Mouse (Mus musculus): Measurements from ENCODE around the gene Cdkn2b. TPM values are rescaled to one million over a fixed set of nuclear protein-coding genes. Genes with fewer than 3 reads are reported as not detected.

Cdkn2b gene
- polyA plus RNA-seq, 1 experiment from 2014 or later = 0.20 TPM

DNA sequence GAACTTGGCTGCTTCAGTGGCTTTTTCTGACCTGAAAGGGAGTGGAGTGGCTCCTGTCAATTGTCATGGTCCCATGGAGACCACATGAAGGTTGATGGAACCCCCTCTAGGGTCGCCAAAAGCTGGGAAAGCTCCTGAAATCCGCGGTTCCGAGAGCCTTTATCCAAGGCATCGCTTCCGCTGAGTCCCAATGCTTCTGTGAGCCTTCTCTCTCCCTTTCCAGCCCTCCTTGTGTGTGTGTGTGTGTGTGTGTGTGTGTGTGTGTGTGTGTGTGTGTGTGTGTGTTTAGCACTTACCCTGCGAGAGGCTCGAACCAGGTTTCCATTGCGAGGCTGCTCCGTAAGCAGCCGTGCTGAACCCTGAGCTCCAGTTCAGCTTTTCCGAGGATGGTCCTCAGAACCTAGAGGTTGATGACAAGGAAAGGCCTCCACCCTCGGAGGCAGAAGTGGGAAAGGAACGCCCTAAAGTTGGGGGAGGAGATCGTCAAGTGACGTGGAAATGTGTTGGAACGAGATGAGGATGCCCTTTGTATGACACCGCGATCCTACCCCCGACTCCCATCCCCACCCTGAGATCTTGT, 37.8 kb downstream of the Cdkn2b start:
- H3K9me3 ChIP-seq (replicated peaks; ENCODE audit: control insufficient read depth, low read length) = no peaks in the 10 kb centered on the region
- ATAC-seq (no peak), DNase-seq (ENCODE audit: low spot score) (no peak)

DNA sequence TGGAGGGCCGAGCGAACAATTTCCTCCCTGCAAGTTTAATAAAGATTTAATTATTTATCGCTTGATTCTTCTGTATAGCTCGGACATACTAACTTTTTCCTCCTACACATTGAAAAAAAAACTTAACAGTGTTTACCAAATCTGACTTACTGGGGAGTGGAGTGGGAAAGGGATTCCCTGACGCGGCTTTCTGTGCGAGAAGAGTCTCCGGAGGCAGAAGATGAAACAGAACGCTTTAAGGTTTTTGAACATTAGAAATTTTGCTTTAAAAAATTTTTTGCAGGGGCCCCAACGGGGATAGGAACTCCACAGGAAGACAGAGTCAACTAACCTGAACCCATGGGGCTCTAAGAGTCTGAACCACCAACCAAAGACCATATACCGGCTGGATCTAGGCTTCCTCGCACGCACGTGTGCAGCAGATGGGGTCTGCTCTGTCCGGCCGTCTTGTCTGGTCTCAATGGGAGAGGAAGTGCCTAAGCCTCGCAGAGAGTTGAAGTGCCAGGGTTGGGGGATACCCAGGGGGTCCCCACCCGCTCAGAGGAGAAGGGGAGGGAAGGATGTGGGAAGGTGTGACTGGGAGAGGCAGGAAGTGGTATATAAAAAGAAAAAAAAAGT, 38.6 kb downstream of the Cdkn2b start:
- Histone ChIP-seq H3K4me2 (ENCODE audit: low read length) (no peak overlapping the region), H3K9ac (ENCODE audit: low read length) (no peak overlapping the region), H3K9me3 (replicated peaks; ENCODE audit: control insufficient read depth, low read length) (no peaks in the 10 kb centered on the region), H3K36me3 (ENCODE audit: control insufficient read depth, insufficient read depth, low read length) (no peaks in the 10 kb centered on the region), H3K4me3 (ENCODE audit: low read depth, low read length) (no peak overlapping the region), H3K4me1 (ENCODE audit: control insufficient read depth, insufficient read depth, low read length) (no peaks in the 10 kb centered on the region), H3K27ac (ENCODE audit: low read depth, low read length) (no peak overlapping the region), H3K27me3 (replicated peaks; ENCODE audit: control insufficient read depth, insufficient read depth, low read length) (peaks cover 73% of the 10 kb centered on the region)
- no peak for ATAC-seq
- WGBS = 5% methylated on average over 18 of the region's 18 CpGs
- DNase-seq (ENCODE audit: low spot score) = no peak

More for the DNA sequence above, 37.8 kb downstream of the Cdkn2b start:
- H3K4me3 ChIP-seq (ENCODE audit: low read depth, low read length) = no peak overlapping the region
- H3K9ac ChIP-seq (ENCODE audit: low read length) = no peak overlapping the region
- H3K4me1 ChIP-seq (ENCODE audit: control insufficient read depth, insufficient read depth, low read length) = no peaks in the 10 kb centered on the region
- H3K27me3 ChIP-seq (replicated peaks; ENCODE audit: control insufficient read depth, insufficient read depth, low read length) = peaks cover 81% of the 10 kb centered on the region
- no peak overlapping the region for H3K4me2 ChIP-seq (ENCODE audit: low read length)
- H3K36me3 ChIP-seq (ENCODE audit: control insufficient read depth, insufficient read depth, low read length) = no peaks in the 10 kb centered on the region
- no peak overlapping the region for H3K27ac ChIP-seq (ENCODE audit: low read depth, low read length)
- under 1% methylated on average over 20 of the region's 20 CpGs for WGBS

- ATAC-seq (no peak), DNase-seq (ENCODE audit: low spot score) (no peak)
- H3K9me3 ChIP-seq (replicated peaks; ENCODE audit: control insufficient read depth, low read length) = no peaks in the 10 kb centered on the region
- no peaks in the 10 kb centered on the region for H3K27me3 ChIP-seq (replicated peaks; ENCODE audit: control insufficient read depth, insufficient read depth, low read length)
- no peaks in the 10 kb centered on the region for H3K4me1 ChIP-seq (ENCODE audit: control insufficient read depth, insufficient read depth, low read length)
- H3K4me3 ChIP-seq (ENCODE audit: low read depth, low read length) = no peak overlapping the region
- WGBS = 88% methylated on average over 1 of the region's 1 CpGs
- no peak overlapping the region for H3K4me2 ChIP-seq (ENCODE audit: low read length)
- H3K27ac ChIP-seq (ENCODE audit: low read depth, low read length) = no peak overlapping the region
- H3K9ac ChIP-seq (ENCODE audit: low read length) = no peak overlapping the region
- no peaks in the 10 kb centered on the region for H3K36me3 ChIP-seq (ENCODE audit: control insufficient read depth, insufficient read depth, low read length)
These were observed 53.1 kb downstream of the Cdkn2b start for GRCm38 (mm10) chr4:89257768-89258167.

Other genes with a start within 250 kb of the Cdkn2b start
- 31.7 and 34.3 TPM in 2 replicates for gene Mtap, start 173.9 kb downstream of the Cdkn2b start, polyA plus RNA-seq (2014; fragmentation: Nextera tagmentation; extraction: Ambion mirVana)
- not detected in 2 replicates for gene Cdkn2a, start 16.4 kb downstream of the Cdkn2b start, polyA plus RNA-seq (2014; fragmentation: Nextera tagmentation; extraction: Ambion mirVana)